Mouse (Mus musculus): ENCODE results near the gene Aspscr1.

Gene Aspscr1

DNA sequence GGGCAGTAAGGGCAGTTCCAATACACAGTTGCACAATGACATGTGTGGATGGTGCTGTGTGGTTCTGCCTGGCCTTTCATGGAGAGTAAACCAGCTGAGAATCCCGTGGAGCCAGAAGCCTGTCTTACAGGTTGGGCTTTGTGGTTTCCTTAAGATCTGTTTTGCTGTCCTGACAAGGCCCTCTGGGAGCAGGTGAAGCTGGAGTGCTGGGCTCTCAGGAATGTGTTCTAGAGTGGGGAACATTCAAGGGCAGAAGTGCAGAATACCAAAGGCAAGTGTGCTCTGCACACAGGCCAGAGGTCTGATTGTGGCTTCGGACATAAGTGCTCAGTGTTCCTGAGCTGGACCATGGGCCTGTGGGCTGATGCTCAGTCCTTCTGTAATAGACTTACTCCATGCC lies 11.9 kb downstream of the Aspscr1 start:
- CTCF ChIA-PET, result interaction anchor here in 2 of 4 experiments (1.1 to 1.2 kb wide), 2 partner anchors 26 to 36 kb away, joined by 3 to 4 read pairs; no protein-coding TSS in a partner anchor
- POLR2A ChIA-PET, result interaction anchor here in 3 of 4 experiments (0.7 to 34.4 kb wide), 15 partner anchors 10 to 119 kb away, joined by 3 to 509 read pairs (median 4); partner anchors contain the start of genes Aspscr1 (in 3 of the 3), Cenpx (in 1 of the 3), Lrrc45 (in 1 of the 3) and Notum (in 1 of the 3)

DNA sequence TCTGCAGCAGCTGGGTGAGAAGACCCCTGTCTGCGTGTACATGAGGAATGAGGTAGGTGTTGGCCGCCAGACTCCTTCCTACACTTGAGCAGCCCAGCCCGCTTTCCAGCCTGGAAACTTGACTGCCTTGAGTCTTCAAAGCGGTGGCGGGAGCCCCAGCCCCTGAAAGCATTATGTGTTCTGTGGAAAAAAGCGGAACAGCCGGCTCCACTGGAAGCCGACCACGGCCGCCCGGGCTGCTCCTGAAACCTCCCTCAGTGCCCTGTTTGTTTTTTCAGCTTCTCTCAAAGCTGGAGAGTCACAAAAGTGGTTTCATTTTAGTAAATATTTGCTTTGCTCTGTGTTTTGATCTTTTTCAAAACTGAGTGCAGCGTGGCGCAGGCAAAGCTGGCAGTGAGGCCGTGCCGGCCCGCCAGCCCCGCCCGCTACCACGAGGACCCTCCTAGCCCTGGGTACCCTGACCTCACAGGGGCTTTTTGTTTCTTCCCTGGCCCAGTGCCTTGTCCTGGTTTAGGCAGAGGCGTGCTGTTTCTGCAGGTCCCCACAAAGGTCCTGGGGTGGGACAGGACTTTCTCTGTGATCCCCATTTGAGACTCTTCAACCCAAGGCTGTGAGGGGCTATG lies 14.0 kb downstream of the Aspscr1 start:
- ChIA-PET CTCF (interaction anchor here in 1 of 4 experiments (1.6 kb wide), 1 partner anchor 10 kb away, joined by 4 read pairs; no protein-coding TSS in a partner anchor), POLR2A (interaction anchor here in 2 of 4 experiments (0.6 to 34.4 kb wide), 9 partner anchors 9 to 606 kb away, joined by 3 to 509 read pairs (median 5); partner anchors contain the start of genes Cenpx (in 1 of the 2), Lrrc45 (in 1 of the 2) and Notum (in 1 of the 2))

DNA sequence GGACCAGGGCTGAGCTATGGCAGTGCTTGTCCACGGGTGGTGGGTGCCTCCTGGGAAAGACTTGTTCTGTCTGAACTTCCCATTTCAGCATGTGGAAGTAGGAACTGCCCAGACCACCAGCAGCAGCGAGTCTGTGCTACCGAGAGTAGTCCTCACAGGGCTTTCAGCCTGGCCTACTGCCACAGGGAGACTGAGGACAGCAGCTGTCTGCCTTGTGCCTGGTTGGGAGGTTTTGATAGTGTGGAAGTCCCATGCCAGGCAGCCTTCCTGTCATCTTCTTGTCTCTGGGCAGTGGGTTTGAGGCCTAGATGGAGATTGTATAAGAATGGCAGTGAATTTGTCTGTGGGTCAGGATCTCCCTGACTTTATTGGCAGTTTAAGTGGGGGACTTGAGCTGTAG lies 16.6 kb downstream of the Aspscr1 start:
- CTCF ChIA-PET, result interaction anchor here in 3 of 4 experiments (0.8 to 1.7 kb wide), 4 partner anchors 11 to 87 kb away, joined by 3 to 4 read pairs (median 3); partner anchors contain the start of gene Pycr1 (in 1 of the 3)
- POLR2A ChIA-PET, result interaction anchor here in 3 of 4 experiments (0.5 to 34.4 kb wide), 13 partner anchors 9 to 114 kb away, joined by 3 to 509 read pairs (median 5); partner anchors contain the start of genes Pycr1 (in 3 of the 3), Aspscr1 (in 1 of the 3), Cenpx (in 1 of the 3) and Lrrc45 (in 1 of the 3)

DNA sequence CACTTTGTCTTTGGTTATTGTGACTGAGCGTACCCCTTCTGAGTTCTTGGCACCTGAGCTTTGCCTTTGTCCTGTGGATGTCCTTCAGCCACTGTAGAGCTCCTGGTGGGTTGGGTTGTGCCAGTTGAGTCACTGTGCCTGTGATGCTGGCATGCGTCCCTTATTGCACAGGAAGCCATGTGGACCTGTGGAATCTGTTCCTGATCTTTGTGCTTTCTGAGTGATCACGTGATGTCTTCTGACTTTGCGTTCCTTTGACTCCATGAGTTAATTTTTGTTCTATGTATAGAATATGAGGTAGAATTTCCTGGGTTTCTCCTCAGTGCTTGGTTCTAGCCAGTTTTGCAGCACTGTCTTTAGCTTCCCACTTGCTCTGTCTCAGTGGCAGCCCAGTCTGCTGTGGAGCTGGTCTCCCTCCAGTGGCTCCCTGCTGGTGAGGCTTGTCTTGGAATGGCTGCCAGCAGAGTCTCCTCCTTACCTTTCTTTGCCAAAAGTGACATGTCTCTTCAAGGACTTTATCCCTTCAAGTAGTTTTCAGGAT lies 19.8 kb downstream of the Aspscr1 start:
- ChIA-PET CTCF (interaction anchor here in 1 of 4 experiments (1.5 to 1.9 kb wide), 3 partner anchors 18 to 33 kb away, joined by 4 to 6 read pairs (median 4); partner anchors contain the start of genes Cenpx and Lrrc45), POLR2A (interaction anchor here in 2 of 4 experiments (0.8 to 34.4 kb wide), 7 partner anchors 11 to 55 kb away, joined by 3 to 509 read pairs (median 6); partner anchors contain the start of genes Aspscr1 (in 1 of the 2), Cenpx (in 1 of the 2), Lrrc45 (in 1 of the 2) and Pycr1 (in 1 of the 2))

DNA sequence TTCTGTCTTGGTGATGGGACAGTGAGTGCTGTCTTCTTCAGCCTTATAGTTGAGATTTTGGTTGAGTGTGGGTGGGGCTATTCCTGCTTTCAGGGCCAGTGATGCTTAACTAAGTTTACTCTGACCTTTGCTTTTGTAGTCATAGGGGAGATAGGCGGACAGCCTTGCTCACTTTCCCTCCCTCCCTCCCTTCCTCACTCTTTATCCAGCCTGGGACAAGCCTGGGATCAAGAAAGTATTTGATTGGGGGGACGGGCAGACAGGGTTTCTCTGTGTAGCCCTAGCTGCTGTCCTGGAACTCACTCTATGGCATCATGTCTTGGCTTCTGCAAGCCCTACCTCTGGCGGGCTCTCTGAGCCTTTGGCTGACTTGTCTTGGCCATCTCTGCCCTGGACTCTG lies 20.7 kb downstream of the Aspscr1 start:
- ChIA-PET CTCF (interaction anchor here in 2 of 4 experiments (0.6 to 1.9 kb wide), 4 partner anchors 17 to 34 kb away, joined by 3 to 6 read pairs (median 4); partner anchors contain the start of genes Cenpx (in 1 of the 2) and Lrrc45 (in 1 of the 2)), POLR2A (interaction anchor here in 2 of 4 experiments (0.7 to 34.4 kb wide), 6 partner anchors 10 to 61 kb away, joined by 3 to 509 read pairs (median 5); partner anchors contain the start of genes Aspscr1 (in 1 of the 2), Cenpx (in 1 of the 2) and Lrrc45 (in 1 of the 2))

DNA sequence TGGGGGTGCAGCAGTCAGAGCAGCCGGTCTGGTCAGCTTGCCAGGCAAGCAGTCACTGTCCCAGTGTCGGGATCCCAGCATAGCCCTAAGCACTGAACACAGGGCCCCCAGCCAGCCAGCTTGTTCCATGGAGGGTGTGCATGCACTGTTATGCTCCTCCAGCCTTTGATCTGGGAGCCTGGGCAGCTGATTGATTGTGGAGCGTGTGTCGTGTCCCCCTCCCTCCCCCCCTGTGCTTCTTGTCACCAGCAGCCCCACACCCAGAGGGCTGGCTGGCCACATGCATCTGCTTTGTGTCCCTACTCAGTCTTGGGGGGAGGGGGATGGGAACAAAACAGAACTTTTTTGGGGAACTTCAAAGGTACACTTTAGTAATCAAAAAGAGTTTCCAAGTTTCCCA lies 22.4 kb downstream of the Aspscr1 start:
- POLR2A ChIA-PET, result interaction anchor here in 2 of 4 experiments (0.6 to 34.4 kb wide), 7 partner anchors 9 to 123 kb away, joined by 3 to 509 read pairs (median 4); partner anchors contain the start of genes Aspscr1 (in 2 of the 2), Cenpx (in 1 of the 2), Lrrc45 (in 1 of the 2) and P4hb (in 1 of the 2)

DNA sequence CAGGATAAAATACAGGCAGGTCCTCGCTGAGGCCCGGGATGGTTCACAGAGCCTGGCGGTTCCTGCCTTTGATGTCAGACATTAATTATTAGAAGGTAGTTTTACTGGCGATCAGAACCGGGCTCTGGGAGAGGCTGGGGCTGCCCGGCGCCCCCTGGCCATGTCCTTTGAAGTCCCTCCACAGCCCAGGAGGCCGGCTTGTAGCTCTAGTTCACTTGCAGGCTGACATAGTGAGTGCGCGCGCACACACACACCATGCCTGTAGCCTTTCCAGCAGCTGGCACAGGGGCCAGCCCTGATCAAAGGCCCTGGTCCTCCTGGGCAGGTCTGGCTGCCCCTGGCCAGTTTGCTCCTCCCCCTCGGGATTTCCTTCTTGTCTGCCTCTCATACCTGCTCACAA lies 22.9 kb downstream of the Aspscr1 start:
- ChIA-PET CTCF (interaction anchor here in 3 of 4 experiments (0.9 to 1.9 kb wide), 6 partner anchors 8 to 178 kb away, joined by 3 to 5 read pairs (median 4); no protein-coding TSS in a partner anchor), POLR2A (interaction anchor here in 3 of 4 experiments (0.6 to 34.4 kb wide), 13 partner anchors 8 to 260 kb away, joined by 3 to 509 read pairs (median 3); partner anchors contain the start of genes Aspscr1 (in 2 of the 3), Cenpx (in 1 of the 3), Lrrc45 (in 1 of the 3) and Mrpl12 (in 1 of the 3))

More for the DNA sequence above, 22.4 kb downstream of the Aspscr1 start:
- CTCF ChIA-PET, result interaction anchor here in 1 of 4 experiments (1.6 to 1.9 kb wide), 2 partner anchors 18 to 25 kb away, joined by 5 to 6 read pairs; no protein-coding TSS in a partner anchor

DNA sequence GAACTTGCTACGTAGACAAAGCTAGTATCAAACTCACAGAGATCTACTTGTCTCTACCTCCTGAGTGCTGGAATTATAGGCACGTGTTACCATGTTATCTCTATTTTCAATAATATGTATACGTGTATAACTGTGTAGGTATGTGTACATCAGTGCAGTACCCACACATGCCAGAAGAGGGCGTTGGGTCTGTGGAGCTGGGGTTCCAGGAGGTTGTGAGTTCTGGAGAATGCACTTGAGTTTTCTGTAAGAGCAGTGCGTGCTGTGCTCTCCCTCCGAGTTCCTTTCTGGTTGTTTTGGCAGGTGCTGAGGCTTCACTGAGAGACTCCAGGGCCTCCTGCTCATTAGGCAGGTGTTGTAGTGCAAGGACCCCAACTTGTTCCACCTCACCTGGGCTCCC lies 23.8 kb downstream of the Aspscr1 start:
- CTCF ChIA-PET, result interaction anchor here (0.6 to 1.9 kb wide), 17 partner anchors 9 to 207 kb away, joined by 3 to 5 read pairs (median 3); partner anchors contain the start of genes Cenpx (in 1 of the 4) and Lrrc45 (in 1 of the 4)
- POLR2A ChIA-PET, result interaction anchor here (0.6 to 29.7 kb wide), 14 partner anchors 9 to 212 kb away, joined by 3 to 509 read pairs (median 4); partner anchors contain the start of genes Aspscr1 (in 2 of the 4), Pycr1 (in 2 of the 4), Mafg (in 1 of the 4) and Mrpl12 (in 1 of the 4)

DNA sequence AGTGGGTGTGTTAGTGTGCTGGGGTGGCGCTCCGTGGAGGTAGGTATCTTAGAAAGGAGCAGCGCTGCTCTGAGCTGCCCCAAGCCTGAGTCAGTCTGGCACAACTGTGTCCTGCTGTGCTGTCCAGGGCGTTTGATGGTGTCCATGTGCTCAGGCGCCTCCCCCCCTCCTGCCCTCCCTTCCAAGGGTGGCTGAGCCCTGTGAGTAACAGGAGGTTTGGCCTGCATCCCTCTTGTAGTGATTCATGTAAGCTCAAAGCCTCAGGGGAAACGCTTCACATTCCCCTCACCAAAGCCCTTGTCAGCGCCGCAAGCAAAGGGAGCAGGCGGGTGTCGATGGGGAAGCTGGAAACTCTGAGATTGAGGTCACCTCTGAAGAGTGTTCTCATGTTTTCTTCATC lies 25.0 kb downstream of the Aspscr1 start:
- POLR2A ChIA-PET, result interaction anchor here in 3 of 4 experiments (0.5 to 29.7 kb wide), 12 partner anchors 11 to 723 kb away, joined by 3 to 509 read pairs (median 3); partner anchors contain the start of genes Cenpx (in 2 of the 3), Lrrc45 (in 2 of the 3) and Aspscr1 (in 1 of the 3)
- CTCF ChIA-PET, result interaction anchor here (0.5 to 1.5 kb wide), 11 partner anchors 8 to 102 kb away, joined by 3 to 5 read pairs (median 3); no protein-coding TSS in a partner anchor

DNA sequence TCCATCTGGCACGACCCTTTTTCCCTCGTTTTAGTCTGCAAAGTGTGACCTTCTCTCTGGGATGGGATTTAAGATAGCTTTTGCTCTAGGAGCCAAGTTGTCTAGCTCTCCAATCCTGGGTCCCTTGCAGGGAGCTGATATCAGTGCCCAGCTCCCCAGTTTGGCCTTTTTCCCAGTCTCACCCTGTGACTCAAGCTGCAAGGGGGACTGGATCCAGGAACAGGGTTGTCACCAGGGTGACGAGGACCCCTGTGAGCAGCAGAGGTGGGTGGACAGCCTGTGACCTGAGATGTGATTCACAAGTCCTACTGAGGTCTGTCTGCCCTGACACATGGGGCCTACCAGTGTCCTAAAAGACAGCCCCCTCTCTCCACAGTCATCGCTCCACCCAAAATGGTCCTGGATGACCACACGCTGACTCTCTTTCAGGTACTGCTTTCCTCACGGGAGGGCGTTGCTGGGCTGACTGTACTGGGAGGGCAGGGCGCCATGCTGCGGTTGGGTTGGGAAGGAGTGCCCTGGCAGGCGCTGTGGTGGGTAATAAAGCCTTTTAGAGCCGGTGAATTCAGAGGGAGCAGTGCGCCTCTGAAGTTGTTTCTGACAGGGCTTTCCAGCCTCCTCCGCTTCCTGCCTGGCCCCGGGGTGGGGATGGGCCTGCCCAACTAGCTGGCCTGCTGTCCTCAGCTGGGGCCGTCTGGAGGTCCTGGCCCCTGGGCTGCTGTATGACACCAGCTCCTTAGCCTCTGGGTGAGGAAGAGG lies 31.1 kb downstream of the Aspscr1 start:
- CTCF ChIA-PET, result interaction anchor here in 3 of 4 experiments (0.6 to 1.5 kb wide), 10 partner anchors 10 to 258 kb away, joined by 3 to 5 read pairs (median 4); partner anchors contain the start of genes Cenpx (in 1 of the 3), Dcxr (in 1 of the 3) and Lrrc45 (in 1 of the 3)

DNA sequence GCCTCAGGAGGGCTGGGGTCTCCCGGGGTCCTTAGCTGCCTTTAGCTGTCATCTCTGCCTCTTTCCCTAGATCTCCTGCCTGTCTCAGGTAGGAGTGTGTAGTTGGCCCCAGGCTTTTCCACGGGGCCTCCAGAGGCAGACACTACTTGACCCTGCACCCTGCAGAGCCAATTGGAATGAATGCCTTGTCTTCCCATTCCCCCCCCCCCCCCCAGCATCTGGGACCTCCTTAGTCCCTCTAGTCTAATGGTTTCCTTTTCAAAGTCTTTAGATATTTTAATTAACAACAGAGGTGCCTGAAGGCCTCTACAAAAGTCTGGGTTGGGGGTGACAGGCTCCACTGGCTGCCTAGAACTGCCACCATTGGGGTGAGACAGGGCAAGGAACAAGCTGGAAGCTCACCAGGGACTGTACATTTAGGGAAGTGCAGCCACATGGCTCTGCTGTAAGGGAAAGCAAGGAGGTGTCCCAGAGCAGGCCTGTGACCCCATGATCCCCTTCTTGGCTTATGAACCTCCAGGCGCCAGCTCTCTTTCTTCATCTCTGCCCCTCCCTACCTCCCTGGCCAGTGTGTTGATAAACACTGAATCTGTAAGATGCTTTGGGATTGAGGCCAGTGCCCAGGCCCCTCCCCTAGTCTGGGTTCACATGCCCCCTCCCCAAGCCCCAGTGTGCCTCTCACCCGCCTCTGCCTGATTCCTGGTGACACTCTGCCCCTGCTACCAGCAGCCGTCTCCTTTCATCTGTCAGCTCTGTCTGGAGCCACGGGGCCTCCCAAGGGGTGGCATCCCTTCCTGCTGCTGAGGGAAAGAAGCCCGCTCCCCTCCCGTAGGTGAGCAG lies 31.9 kb downstream of the Aspscr1 start:
- ChIA-PET POLR2A (interaction anchor here (0.5 to 29.7 kb wide), 31 partner anchors 9 to 443 kb away, joined by 3 to 509 read pairs (median 4); partner anchors contain the start of genes Pycr1 (in 3 of the 4), Cenpx (in 2 of the 4), Lrrc45 (in 2 of the 4) and Mafg (in 2 of the 4)), CTCF (interaction anchor here (0.6 to 2.6 kb wide), 16 partner anchors 9 to 250 kb away, joined by 3 to 7 read pairs (median 4); partner anchors contain the start of genes Cenpx (in 1 of the 4), Dcxr (in 1 of the 4) and Lrrc45 (in 1 of the 4))

More for the DNA sequence above, 31.1 kb downstream of the Aspscr1 start:
- POLR2A ChIA-PET, result interaction anchor here in 3 of 4 experiments (0.7 to 29.7 kb wide), 22 partner anchors 10 to 444 kb away, joined by 3 to 509 read pairs (median 4); partner anchors contain the start of genes Pycr1 (in 3 of the 3), Aspscr1 (in 2 of the 3), Rac3 (in 2 of the 3) and Cenpx (in 1 of the 3)

DNA sequence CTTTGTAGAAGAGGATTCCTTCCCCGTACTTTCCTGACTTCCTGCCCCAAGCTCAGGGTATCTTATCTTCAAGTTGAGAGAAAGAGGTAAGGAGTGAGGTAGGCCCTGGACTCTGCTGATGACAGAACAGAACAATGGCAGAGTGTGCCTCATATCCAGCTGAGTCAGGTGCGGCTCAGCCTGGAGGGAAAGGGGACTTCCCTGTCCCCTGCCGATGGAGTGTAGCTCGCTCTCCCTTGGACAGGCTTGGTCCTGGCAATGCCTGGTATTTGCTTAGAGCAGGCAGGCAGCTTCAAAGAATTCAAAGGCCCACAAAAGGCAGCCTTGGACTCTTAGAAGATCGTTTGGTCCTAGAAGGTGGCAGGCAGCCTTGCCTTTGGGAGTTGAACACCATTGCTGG lies 33.3 kb downstream of the Aspscr1 start:
- CTCF ChIA-PET, result interaction anchor here in 3 of 4 experiments (0.7 to 2.6 kb wide), 17 partner anchors 9 to 440 kb away, joined by 3 to 12 read pairs (median 3); partner anchors contain the start of genes Sirt7 (in 1 of the 3) and Tex19.1 (in 1 of the 3)
- POLR2A ChIA-PET, result interaction anchor here in 2 of 4 experiments (0.6 to 29.7 kb wide), 25 partner anchors 8 to 815 kb away, joined by 3 to 509 read pairs (median 4); partner anchors contain the start of genes Pycr1 (in 2 of the 2), Aspscr1 (in 1 of the 2), Cenpx (in 1 of the 2) and Lrrc45 (in 1 of the 2)

DNA sequence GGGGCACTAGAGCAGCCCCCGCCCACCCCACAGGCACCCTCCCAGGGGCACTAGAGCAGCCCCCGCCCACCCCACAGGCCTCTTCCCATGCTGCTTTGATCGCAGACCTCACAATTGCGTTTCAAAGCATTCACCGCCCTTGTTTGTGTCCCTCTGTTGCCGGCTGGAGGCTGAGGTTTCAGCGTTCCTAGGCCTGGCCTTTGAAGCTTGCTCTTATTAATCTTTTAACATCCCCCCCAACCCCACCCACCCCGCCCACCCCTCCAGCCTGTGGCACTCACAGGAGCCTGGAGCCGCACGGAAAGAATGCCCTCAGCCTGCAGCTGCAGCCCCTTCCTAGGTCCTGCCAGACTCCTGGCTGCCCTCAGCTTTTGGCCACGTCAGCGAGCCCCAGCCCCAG lies 34.5 kb downstream of the Aspscr1 start:
- ChIA-PET POLR2A (interaction anchor here in 3 of 4 experiments (0.8 to 29.7 kb wide), 25 partner anchors 9 to 439 kb away, joined by 3 to 509 read pairs (median 6); partner anchors contain the start of genes Mafg (in 2 of the 3), Pycr1 (in 2 of the 3), Aspscr1 (in 1 of the 3) and Mrpl12 (in 1 of the 3)), CTCF (interaction anchor here (0.7 to 2.6 kb wide), 12 partner anchors 10 to 396 kb away, joined by 3 to 12 read pairs (median 5); no protein-coding TSS in a partner anchor)

DNA sequence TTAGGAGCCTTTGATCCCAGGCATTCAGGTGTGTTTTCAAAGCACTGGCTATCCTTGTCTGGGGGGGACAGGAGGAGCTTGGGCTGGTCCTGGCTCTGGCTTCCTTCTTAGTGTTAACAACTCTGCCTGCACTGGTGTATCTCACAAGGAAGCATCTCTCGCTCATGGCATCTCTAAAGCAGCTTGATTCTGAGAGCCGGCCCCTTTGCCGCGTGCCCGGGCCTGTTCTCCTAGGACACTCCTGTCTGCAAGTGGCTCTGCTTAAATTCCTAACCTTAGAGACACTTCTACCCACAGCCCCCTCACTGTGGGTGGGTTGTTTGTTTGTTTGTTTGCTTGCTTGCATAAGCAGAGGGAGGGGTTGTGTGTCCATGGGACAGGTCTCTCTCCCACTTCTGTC lies 35.2 kb downstream of the Aspscr1 start:
- ChIA-PET CTCF (interaction anchor here in 2 of 4 experiments (0.8 to 4.4 kb wide), 5 partner anchors 11 to 69 kb away, joined by 3 to 28 read pairs (median 10); no protein-coding TSS in a partner anchor), POLR2A (interaction anchor here (0.6 to 29.7 kb wide), 29 partner anchors 9 to 372 kb away, joined by 3 to 509 read pairs (median 4); partner anchors contain the start of genes Pycr1 (in 2 of the 4), Rac3 (in 2 of the 4), Aspscr1 (in 1 of the 4) and Mafg (in 1 of the 4))

All from embryonic stem cell, embryonic (primary cell).